Comparison of ENCODE assay signal across 8 mouse cellular contexts in the genomic region with DNA sequence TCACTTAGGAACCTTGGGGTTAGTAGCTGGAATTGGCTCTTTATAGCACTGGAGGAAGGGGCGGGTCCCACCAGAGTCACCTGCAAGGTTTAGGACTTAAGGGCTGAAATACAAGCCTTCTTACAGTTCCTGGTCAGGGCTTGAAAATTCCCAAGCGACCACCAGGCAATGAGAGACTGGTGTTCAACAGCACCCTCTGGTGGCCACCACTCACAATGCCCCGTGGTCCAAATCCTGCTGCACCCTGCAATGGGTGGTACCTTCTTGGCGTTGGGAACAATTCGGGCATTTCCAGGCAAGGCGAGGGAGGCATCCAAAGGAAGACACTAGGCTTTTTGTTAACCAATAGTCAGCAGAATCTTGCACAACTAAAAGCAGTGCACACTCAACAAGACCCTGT. TPM values are rescaled to one million over a fixed set of nuclear protein-coding genes. Genes with fewer than 3 reads are reported as not detected.
DNase-seq lines count a peak whose midpoint lies in the region; ATAC-seq and TF ChIP-seq lines count a peak whose summit lies in the region.

No protein-coding gene starts in this region.

- 65% methylated on average over 6 of the region's 6 CpGs for WGBS in hindbrain, postnatal 0 days
- 59% methylated on average over 6 of the region's 6 CpGs for WGBS in hindbrain, embryonic 10.5 days
- WGBS in forebrain, embryonic 10.5 days, result 61% methylated on average over 6 of the region's 6 CpGs

- TF ChIP-seq CTCF in hindbrain, postnatal 0 days (IDR thresholded peaks at IDR 0.05; ENCODE audit: low read depth), result peak; percentile 76
- peak; percentile 64 for TF ChIP-seq CTCF in C2C12 (IDR thresholded peaks at IDR 0.05; ENCODE audit: control insufficient read depth, insufficient read depth, insufficient read length)

- no peak overlapping the region for H3K4me3 ChIP-seq in hindbrain, postnatal 0 days (ENCODE audit: low read length)
- H3K4me3 ChIP-seq in hindbrain, embryonic 10.5 days, result no peak overlapping the region
- no peak overlapping the region for H3K4me3 ChIP-seq in C2C12 (ENCODE audit: insufficient read depth, poor library complexity, severe bottlenecking)
- H3K4me3 ChIP-seq in forebrain, embryonic 10.5 days, result no peak overlapping the region

- no peak overlapping the region for H3K27ac ChIP-seq in hindbrain, postnatal 0 days
- no peak overlapping the region for H3K27ac ChIP-seq in hindbrain, embryonic 10.5 days
- H3K27ac ChIP-seq in forebrain, embryonic 10.5 days, result no peak overlapping the region

- no peak for ATAC-seq in hindbrain, postnatal 0 days

- H3K9me3 ChIP-seq in hindbrain, postnatal 0 days (ENCODE audit: low read length), result no peaks in the 10 kb centered on the region
- no peaks in the 10 kb centered on the region for H3K9me3 ChIP-seq in hindbrain, embryonic 10.5 days
- H3K9me3 ChIP-seq in forebrain, embryonic 10.5 days, result no peaks in the 10 kb centered on the region

- H3ac ChIP-seq in C2C12 (ENCODE audit: control insufficient read depth, insufficient read length, low read depth), result no peak overlapping the region

- H3K79me3 ChIP-seq in C2C12 (ENCODE audit: low read depth), result no peaks in the 10 kb centered on the region

- no peak overlapping the region for H3K4me2 ChIP-seq in hindbrain, postnatal 0 days (ENCODE audit: low read depth, low read length)

- H3K27me3 ChIP-seq in hindbrain, postnatal 0 days (ENCODE audit: insufficient read depth, low read length), result no peaks in the 10 kb centered on the region
- peaks cover 10% of the 10 kb centered on the region; the same call in 1 of the 2 replicates for H3K27me3 ChIP-seq in hindbrain, embryonic 10.5 days (ENCODE audit: insufficient read depth, poor library complexity, severe bottlenecking)
- H3K27me3 ChIP-seq in C2C12 (ENCODE audit: control insufficient read depth, insufficient read depth, insufficient read length), result peaks cover 63% of the 10 kb centered on the region
- peaks cover 30% of the 10 kb centered on the region; the same call in 1 of the 2 replicates for H3K27me3 ChIP-seq in forebrain, embryonic 10.5 days (ENCODE audit: poor library complexity, severe bottlenecking)

- no peak overlapping the region for H3K9ac ChIP-seq in hindbrain, postnatal 0 days (replicated peaks; ENCODE audit: low read length)

- no peaks in the 10 kb centered on the region; the same call in 1 of the 2 replicates for H3K36me3 ChIP-seq in hindbrain, postnatal 0 days (ENCODE audit: insufficient read depth, low read length)
- H3K36me3 ChIP-seq in hindbrain, embryonic 10.5 days, result peaks cover 42% of the 10 kb centered on the region
- H3K36me3 ChIP-seq in C2C12 (ENCODE audit: control insufficient read depth, insufficient read depth), result no peaks in the 10 kb centered on the region
- H3K36me3 ChIP-seq in forebrain, embryonic 10.5 days (replicated peaks), result peaks cover 30% of the 10 kb centered on the region

- no peaks in the 10 kb centered on the region for H3K4me1 ChIP-seq in hindbrain, postnatal 0 days (ENCODE audit: insufficient read depth, low read length)
- H3K4me1 ChIP-seq in hindbrain, embryonic 10.5 days (replicated peaks), result peaks cover 14% of the 10 kb centered on the region
- H3K4me1 ChIP-seq in forebrain, embryonic 10.5 days, result peaks cover 9% of the 10 kb centered on the region

- DNase-seq in hindbrain, postnatal 0 days (ENCODE audit: low spot score), result peak; percentile 50
- DNase-seq in hindbrain, embryonic 10.5 days (ENCODE audit: low spot score), result no peak
- peak; percentile 62 for DNase-seq in NIH3T3 (ENCODE audit: low read depth)
- DNase-seq in heart, postnatal 4 days, result peak; percentile 64
- DNase-seq in retina, postnatal 1 day, result peak; percentile 51
- no peak for DNase-seq in forebrain, embryonic 10.5 days (ENCODE audit: extremely low spot score, low spot score)
- no peak for DNase-seq in frontal cortex, postnatal 25 days (ENCODE audit: low spot score in 2 of 2)

- H3K79me2 ChIP-seq in C2C12 (ENCODE audit: control insufficient read depth, insufficient read depth), result no peaks in the 10 kb centered on the region

TF ChIP-seq in C2C12, 6 proteins besides CTCF, POLR2A, EP300 and RAD21:
- no peak for TF ChIP-seq MYOD1 (IDR thresholded peaks at IDR 0.05; ENCODE audit: control insufficient read depth, insufficient read length, low read depth)
- no peak for TF ChIP-seq MYOG (IDR thresholded peaks at IDR 0.05; ENCODE audit: control insufficient read depth, extremely low read depth, insufficient read length)
- no peak for TF ChIP-seq USF1 (IDR thresholded peaks at IDR 0.05; ENCODE audit: low read depth)
- TF ChIP-seq CEBPB (IDR thresholded peaks at IDR 0.05; ENCODE audit: low read depth), result no peak
- no peak for TF ChIP-seq FOSL1 (IDR thresholded peaks at IDR 0.05; ENCODE audit: insufficient read depth, low read length, poor library complexity, severe bottlenecking)
- no peak for TF ChIP-seq MAX (IDR thresholded peaks at IDR 0.05)

RNA-seq across cellular contexts. Expression of a gene that starts 30.4 kb away (rescaled TPM):
- total RNA-seq in hindbrain, postnatal 0 days (2014; rRNA removed), result 48.9 and 52.5 TPM in 2 replicates
- 28.0 and 28.3 TPM in 2 replicates for polyA plus RNA-seq in hindbrain, postnatal 0 days (2015; fragmentation: Nextera tagmentation; extraction: Ambion mirVana)
- 44.8 and 54.5 TPM in 2 replicates for polyA plus RNA-seq in hindbrain, embryonic 10.5 days (2016; fragmentation: Nextera tagmentation; extraction: Ambion mirVana)
- 12.9 TPM for polyA plus RNA-seq in C2C12 (2012; fragmentation: generic; extraction: Trizol)
- total RNA-seq in heart, postnatal 4 days (2021), result 10 to 100 TPM in 1 of 2 experiments, 1 to 10 TPM in 1; 9.3 to 10.9 TPM
- 45.3 and 47.8 TPM in 2 replicates for polyA plus RNA-seq in forebrain, embryonic 10.5 days (2016; fragmentation: Nextera tagmentation; extraction: Ambion mirVana)

RNA-seq across cellular contexts. Expression of a gene that starts 41.8 kb away (rescaled TPM):
- total RNA-seq in hindbrain, postnatal 0 days (2014; rRNA removed), result 24.7 and 31.0 TPM in 2 replicates
- 6.5 and 6.6 TPM in 2 replicates for polyA plus RNA-seq in hindbrain, postnatal 0 days (2015; fragmentation: Nextera tagmentation; extraction: Ambion mirVana)
- 9.3 and 11.1 TPM in 2 replicates for polyA plus RNA-seq in hindbrain, embryonic 10.5 days (2016; fragmentation: Nextera tagmentation; extraction: Ambion mirVana)
- 46.2 TPM for polyA plus RNA-seq in C2C12 (2012; fragmentation: generic; extraction: Trizol)
- 10 to 100 TPM; 36.7 to 39.2 TPM for total RNA-seq in heart, postnatal 4 days (2021)
- 5.4 and 5.5 TPM in 2 replicates for polyA plus RNA-seq in forebrain, embryonic 10.5 days (2016; fragmentation: Nextera tagmentation; extraction: Ambion mirVana)

Comparison
In these comparisons a context has a peak if more than half of its experiments do, and no peak if none do; other contexts are left out.
1. DNase-seq: peak in hindbrain, postnatal 0 days (single experiment), NIH3T3 (single experiment), heart, postnatal 4 days (single experiment) and retina, postnatal 1 day (single experiment); none in hindbrain, embryonic 10.5 days (single experiment), forebrain, embryonic 10.5 days (single experiment) and frontal cortex, postnatal 25 days (0 of 2).